Mouse (Mus musculus) monocyte, adult 5-6 weeks (primary cell): ENCODE data around the gene Hsd17b13. TPM values are rescaled to one million over a fixed set of nuclear protein-coding genes. Genes with fewer than 3 reads are reported as not detected.
A peak's percentile ranks its signal among the peaks of the same experiment; 100 is the strongest.
"Not testable (repeated sequence)": the region's sequence is repeated elsewhere in the genome, so short reads cannot be mapped to it uniquely, and the experiment has no call there.

ENCODE experiments used
- ATAC-seq: fragments of 153-309, 156-312 bp; replicated peaks from 2 replicates; pipeline ENCODE4 v1.8.0; 2017; ENCODE audit warnings: mild to moderate bottlenecking; ENCODE audit not compliant: low TSS enrichment, insufficient number of reproducible peaks, severe bottlenecking, poor library complexity, low FRiP score
- total RNA-seq: library from RNA; stranded (forward); fragments of 200-1000, 200-491, 200-594 nt; gene quantifications from 3 replicates; pipeline ENCODE4 v1.2.3, GENCODE M21; 2017

Gene Hsd17b13
- total RNA-seq, 1 experiment from 2014 or later: not detected

- ATAC-seq: no peak
These were observed 17.5 kb upstream of the Hsd17b13 start for GRCm38 (mm10) chr5:103994669-103995068.

GRCm38 (mm10) chr5:103993601-103994000 lies 16.4 kb upstream of the Hsd17b13 start:
- ATAC-seq: 0 out of 2 replicates have a peak, but pooled peaks have one; percentile 31

- no peak for ATAC-seq
These were observed 15.6 kb upstream of the Hsd17b13 start for GRCm38 (mm10) chr5:103992831-103993230.

- ATAC-seq: no peak
These were observed 3.7 kb upstream of the Hsd17b13 start for GRCm38 (mm10) chr5:103980705-103981560.

GRCm38 (mm10) chr5:103977907-103978570 lies 829 bp upstream of the Hsd17b13 start:
- ATAC-seq: no peak

GRCm38 (mm10) chr5:103975736-103976135 lies 1.5 kb downstream of the Hsd17b13 start:
- ATAC-seq: no peak

- no peak; the same call in 1 of the 2 replicates for ATAC-seq
These were observed 4.4 kb downstream of the Hsd17b13 start for GRCm38 (mm10) chr5:103972801-103973200.

GRCm38 (mm10) chr5:103972379-103972778 lies 4.8 kb downstream of the Hsd17b13 start:
- ATAC-seq: no peak

GRCm38 (mm10) chr5:103971051-103971450 lies 6.2 kb downstream of the Hsd17b13 start:
- no peak for ATAC-seq

- ATAC-seq: no peak
These were observed 14.2 kb downstream of the Hsd17b13 start for GRCm38 (mm10) chr5:103962935-103963429.

GRCm38 (mm10) chr5:103954638-103955037 lies 22.6 kb downstream of the Hsd17b13 start:
- no peak for ATAC-seq

- ATAC-seq: no peak
These were observed 23.8 kb downstream of the Hsd17b13 start for GRCm38 (mm10) chr5:103953135-103954083.

- ATAC-seq: not testable (repeated sequence)
These were observed 27.1 kb downstream of the Hsd17b13 start for GRCm38 (mm10) chr5:103950138-103950537.

- no peak for ATAC-seq
These were observed 34.0 kb downstream of the Hsd17b13 start for GRCm38 (mm10) chr5:103943183-103943582.

- no peak for ATAC-seq
These were observed 37.4 kb downstream of the Hsd17b13 start for GRCm38 (mm10) chr5:103939856-103940255.

- no peak for ATAC-seq
These were observed 37.9 kb downstream of the Hsd17b13 start for GRCm38 (mm10) chr5:103939350-103939652.

- no peak for ATAC-seq
These were observed 38.5 kb downstream of the Hsd17b13 start for GRCm38 (mm10) chr5:103938547-103939349.
